Mouse (Mus musculus) bone marrow, adult 2 months (tissue): ENCODE data around the gene Trhde.

ENCODE experiments used
- CTCF ChIP-seq: fragments of 200-500 bp; IDR thresholded peaks from 2 replicates; pipeline ENCODE4 v1.5.1; 2011; ENCODE audit warnings: low read length, control low read depth; ENCODE audit not compliant: control insufficient read depth, insufficient read depth
- POLR2A ChIP-seq: fragments of 200-500 bp; IDR thresholded peaks from 2 replicates; pipeline ENCODE4 v1.6.1; 2011; ENCODE audit warnings: low read depth, mild to moderate bottlenecking, control low read depth, low read length, borderline replicate concordance; ENCODE audit not compliant: control insufficient read depth

DNA sequence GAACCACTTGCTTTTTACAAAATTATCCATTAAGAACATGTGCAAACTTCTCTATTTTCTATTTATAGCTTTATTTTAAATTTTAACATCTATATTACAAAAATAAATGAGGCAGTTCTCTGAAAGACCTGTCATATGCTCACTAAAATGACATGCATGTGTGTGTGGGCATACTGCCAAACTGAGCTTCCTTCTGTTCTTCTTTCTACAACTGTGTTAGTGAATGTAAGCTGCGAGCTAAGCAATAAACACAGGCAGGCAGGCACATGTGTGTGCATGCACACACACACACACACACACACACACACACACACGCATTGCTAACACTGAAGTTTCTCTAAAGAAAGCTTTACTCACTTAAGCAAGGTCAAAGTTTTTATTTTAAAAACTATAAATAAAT, 223.2 kb downstream of the Trhde start:
- TF ChIP-seq CTCF: no peak
- TF ChIP-seq POLR2A: no peak
